Mouse (Mus musculus) adrenal gland, postnatal 25 days (tissue): ENCODE data around the gene 4933411K16Rik. TPM values are rescaled to one million over a fixed set of nuclear protein-coding genes. Genes with fewer than 3 reads are reported as not detected.

Experiments
- DNase-seq: peaks from one replicate; pipeline ENCODE4 v3.0.0; 2021; ENCODE audit warnings: mixed read lengths
- total RNA-seq: library from RNA; stranded (reverse); gene quantifications from 2 replicates; pipeline ENCODE4 v1.2.3, GENCODE M21; 2021

4933411K16Rik gene
- total RNA-seq, 1 experiment from 2014 or later, result 1.1 TPM

GRCm38 (mm10) chr19:42035456-42036248, 16.4 kb upstream of the 4933411K16Rik start, which contains the start of gene Ankrd2:
Gene Ankrd2 (plus strand): TSS chr19:42036000.
- DNase-seq, result peak; percentile 86

GRCm38 (mm10) chr19:42036357-42036756, 15.7 kb upstream of the 4933411K16Rik start:
- no peak for DNase-seq

GRCm38 (mm10) chr19:42037167-42037702, 14.8 kb upstream of the 4933411K16Rik start:
- no peak for DNase-seq

- no peak for DNase-seq
Observed at GRCm38 (mm10) chr19:42038310-42038709, 13.7 kb upstream of the 4933411K16Rik start.

- DNase-seq, result no peak
Observed at GRCm38 (mm10) chr19:42043988-42044387, 8.1 kb upstream of the 4933411K16Rik start.

- peak; percentile 74 for DNase-seq
Observed at GRCm38 (mm10) chr19:42045269-42046102, 6.6 kb upstream of the 4933411K16Rik start, which contains the start of gene Hoga1. Gene Hoga1 (plus strand): TSS chr19:42045610.

- DNase-seq, result no peak
Observed at GRCm38 (mm10) chr19:42050251-42050650, 1.8 kb upstream of the 4933411K16Rik start.

- no peak for DNase-seq
Observed at GRCm38 (mm10) chr19:42051351-42051750, 697 bp upstream of the 4933411K16Rik start.

- DNase-seq, result no peak
Observed at GRCm38 (mm10) chr19:42054255-42054654, 2.2 kb downstream of the 4933411K16Rik start.

- peak; percentile 46 for DNase-seq
Observed at GRCm38 (mm10) chr19:42055881-42056280, 3.8 kb downstream of the 4933411K16Rik start.

GRCm38 (mm10) chr19:42056719-42057409, 4.8 kb downstream of the 4933411K16Rik start:
- DNase-seq, result no peak

GRCm38 (mm10) chr19:42058426-42058825, 6.4 kb downstream of the 4933411K16Rik start:
- DNase-seq, result no peak

- no peak for DNase-seq
Observed at GRCm38 (mm10) chr19:42061443-42061842, 9.4 kb downstream of the 4933411K16Rik start.

- no peak for DNase-seq
Observed at GRCm38 (mm10) chr19:42068441-42069240, 16.6 kb downstream of the 4933411K16Rik start.

GRCm38 (mm10) chr19:42069241-42069525, 17.1 kb downstream of the 4933411K16Rik start:
- DNase-seq, result no peak

GRCm38 (mm10) chr19:42071221-42071620, 19.2 kb downstream of the 4933411K16Rik start:
- no peak for DNase-seq

GRCm38 (mm10) chr19:42071886-42072608, 20.0 kb downstream of the 4933411K16Rik start:
- DNase-seq, result no peak

GRCm38 (mm10) chr19:42072802-42073201, 20.8 kb downstream of the 4933411K16Rik start:
- DNase-seq, result no peak

- DNase-seq, result no peak
Observed at GRCm38 (mm10) chr19:42075051-42075450, 23.0 kb downstream of the 4933411K16Rik start.

- DNase-seq, result no peak
Observed at GRCm38 (mm10) chr19:42075992-42076391, 23.9 kb downstream of the 4933411K16Rik start.

- no peak for DNase-seq
Observed at GRCm38 (mm10) chr19:42078566-42078965, 26.5 kb downstream of the 4933411K16Rik start.
